Mouse (Mus musculus): ENCODE results near the gene Kcnf1.

Gene Kcnf1

DNA sequence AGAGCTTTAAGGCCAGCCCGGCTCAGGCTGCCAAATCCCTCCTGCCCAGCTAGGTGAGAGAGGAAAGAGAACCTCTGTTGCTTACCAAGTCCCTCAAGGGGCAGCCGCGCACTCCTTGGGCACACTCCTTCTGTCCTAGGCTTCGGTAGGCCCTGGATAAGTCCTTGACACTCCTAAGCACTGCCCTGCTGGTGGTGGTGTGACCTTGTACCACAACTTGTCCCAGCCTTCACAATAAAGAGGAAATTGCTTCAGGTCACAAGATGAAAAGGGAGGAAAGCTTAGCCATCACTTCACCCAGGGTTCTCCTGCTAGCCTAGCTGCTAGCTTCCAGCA lies at the start of gene Kcnf1:
Gene Kcnf1, minus strand, starts transcription at position 132 of the 336 bp plus-strand sequence.
- no peak for DNase-seq

DNA sequence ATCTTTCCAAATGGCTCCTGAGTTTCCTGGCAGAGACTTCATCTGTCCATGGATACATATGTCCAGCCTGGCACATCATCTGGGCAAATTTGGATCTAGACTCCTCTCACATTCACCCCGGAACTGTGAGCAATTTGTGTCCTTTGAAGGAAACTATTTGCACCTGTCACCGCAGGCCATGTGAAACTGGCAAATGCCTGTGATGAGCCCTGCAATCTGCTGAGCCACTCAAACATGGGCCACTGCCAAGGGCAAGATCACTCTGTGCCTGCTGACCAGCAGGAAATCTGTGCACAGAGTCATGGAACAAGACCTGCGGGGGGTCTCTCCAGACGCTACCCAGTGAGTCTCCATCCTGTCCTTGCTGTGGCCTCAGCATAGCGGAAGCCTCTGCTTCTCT lies 48.3 kb upstream of the Kcnf1 start:
- no peak for DNase-seq

DNA sequence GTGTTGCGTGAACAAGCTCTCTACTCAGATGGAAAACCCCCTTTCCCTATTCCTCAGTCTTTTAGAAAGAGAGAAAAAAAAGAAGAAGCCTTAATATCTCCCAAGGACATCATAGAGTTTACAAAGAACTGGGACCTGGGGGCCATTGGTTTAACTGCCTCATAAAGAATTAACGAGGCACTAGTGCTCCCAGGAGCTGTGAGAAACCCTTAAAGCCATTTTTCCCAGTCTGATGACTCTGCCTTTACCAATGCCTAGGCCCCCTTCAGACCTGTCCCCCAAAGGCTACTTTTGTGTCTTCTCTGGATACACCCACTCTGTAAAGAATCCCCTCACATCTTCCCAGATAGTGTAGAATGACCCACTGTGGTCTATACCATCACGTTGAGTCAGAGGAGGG lies 46.4 kb upstream of the Kcnf1 start:
- DNase-seq: no peak

DNA sequence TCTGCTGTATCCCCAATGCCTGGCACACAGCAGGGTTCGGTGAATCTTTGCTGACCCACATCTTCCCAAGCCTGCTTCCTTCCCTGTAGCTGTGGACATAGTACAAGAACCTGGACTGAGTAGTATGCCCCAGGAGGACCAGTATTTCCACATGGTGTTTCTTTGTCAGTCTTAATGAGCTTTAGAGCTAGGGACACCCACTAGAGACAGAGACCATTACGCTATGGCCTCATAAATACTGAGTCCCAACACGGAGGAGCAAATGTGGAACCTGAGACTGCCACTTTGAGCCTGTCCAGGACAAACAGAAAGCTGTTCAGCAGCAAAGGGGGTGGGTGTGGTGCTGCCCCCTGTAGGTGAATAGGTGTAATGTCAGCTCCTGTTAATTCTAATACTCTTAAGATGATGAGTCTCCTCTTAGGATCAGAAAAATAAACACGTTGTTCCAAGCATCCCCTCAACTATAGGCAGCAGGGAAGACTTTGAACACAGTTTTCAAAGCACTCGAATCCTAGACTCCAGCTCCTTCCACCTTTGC lies 45.3 kb upstream of the Kcnf1 start:
- DNase-seq: no peak

DNA sequence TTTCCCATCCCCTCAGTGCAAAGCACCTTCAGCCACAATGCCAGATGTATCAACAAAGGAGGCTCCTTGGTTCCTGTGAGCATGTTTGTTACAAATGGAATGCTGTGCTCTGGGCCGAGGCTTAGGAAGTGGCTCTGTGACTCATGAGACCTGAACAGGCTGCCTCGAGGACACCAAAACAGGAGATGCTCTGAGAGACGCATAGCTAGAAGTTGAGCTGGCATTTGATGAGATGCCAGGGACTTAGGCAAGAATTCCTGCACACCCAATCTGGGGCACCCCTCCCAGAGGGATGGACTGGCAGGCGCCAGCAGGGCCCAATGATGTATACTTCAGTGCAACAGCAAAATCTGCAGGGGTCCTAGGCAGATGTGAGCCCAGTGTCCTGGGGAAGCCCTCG lies 43.9 kb upstream of the Kcnf1 start:
- DNase-seq: no peak

DNA sequence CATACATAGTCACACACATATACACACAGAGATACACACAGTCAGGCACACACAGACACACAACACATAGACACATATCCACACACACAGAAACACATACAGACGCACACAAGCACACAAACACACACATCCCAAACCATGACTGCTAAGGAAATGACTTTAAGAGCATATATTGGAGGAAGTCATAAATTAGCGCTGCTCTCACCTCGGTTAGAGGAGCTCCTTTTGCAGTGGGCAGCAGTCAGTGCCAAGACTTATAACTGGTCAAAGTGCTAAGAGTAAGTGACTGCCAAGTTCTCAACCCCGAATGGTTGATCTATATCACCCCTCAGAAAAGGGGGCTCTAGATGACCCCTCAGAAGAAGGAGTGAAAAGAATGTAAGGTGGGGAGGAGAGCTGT lies 42.4 kb upstream of the Kcnf1 start:
- DNase-seq: no peak

DNA sequence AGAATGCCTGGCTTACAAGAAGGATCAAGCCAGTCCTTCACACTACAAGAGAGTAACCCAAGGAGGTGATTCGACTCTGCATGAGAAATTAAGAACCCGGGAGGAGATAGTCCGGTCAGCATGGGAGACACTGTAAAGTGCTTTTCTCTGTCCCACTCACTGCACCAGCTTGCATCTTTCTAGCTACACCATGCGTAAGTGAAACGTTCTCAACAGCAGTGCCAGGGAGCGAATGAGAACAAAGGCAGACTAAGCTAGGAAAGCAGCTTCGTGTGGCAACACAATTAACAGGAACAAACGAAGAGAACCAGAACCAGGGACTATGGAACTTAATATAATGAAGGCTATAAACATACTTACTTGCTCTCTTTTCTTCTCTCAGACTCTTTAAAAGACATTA lies 41.7 kb upstream of the Kcnf1 start:
- DNase-seq: no peak

DNA sequence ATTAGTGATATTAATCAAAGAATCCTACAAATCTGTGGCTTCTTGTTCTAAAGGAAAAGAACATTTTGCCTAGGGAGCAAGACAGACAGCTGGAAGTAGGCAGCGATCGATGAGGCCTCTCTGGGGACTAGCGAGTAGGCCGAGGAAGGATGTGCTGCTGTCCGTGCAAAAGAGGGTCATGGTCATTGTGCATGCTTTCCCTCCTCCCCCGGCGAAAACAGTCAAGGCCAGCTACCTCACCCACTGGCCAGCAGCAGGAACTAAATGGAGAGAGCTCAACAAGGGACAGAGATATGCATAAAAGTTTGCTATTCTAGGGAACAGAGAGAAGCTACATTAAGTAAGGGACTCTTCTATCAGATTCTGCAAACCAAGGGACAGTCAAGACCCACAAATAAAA lies 39.1 kb upstream of the Kcnf1 start:
- no peak for DNase-seq

DNA sequence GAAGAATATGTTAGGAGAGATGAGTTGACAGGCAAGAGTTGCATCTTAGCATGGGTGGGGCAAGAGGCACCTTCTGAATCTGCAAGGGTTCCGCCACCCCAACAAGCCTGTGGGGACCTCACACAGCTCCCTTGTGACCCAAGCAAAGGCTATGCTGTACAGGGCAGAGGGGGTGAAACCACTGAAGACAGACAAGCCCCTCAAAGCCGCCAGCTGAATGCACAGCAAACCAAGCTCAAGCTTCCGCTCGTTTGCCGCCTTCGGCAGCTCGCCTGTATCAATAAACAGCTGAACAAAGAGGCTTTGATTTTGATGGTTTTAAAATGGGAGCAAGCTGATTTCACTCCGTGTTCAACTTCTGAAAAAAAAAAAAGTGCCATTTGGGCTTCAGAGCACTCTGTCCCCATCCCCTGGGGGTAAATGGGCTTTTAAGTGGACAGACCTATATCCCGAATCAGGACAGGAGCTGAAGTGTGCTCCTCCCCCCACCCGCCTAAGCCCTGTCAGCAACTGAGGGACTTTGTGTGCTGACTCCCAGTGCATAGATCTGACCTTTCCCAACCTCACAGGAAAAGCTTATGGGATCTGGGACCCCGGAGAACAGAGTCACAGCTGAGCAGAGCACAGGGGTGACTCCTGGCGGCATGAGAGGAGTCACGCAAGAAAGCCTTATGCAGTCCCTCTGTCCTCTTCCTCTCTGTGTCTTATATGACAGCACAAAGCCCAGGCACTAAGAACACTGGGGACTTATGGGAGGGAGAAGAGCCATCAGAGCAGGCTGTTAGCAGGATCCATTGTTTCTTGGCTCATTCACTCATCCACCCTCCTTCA lies 26.0 kb upstream of the Kcnf1 start:
- DNase-seq: no peak

DNA sequence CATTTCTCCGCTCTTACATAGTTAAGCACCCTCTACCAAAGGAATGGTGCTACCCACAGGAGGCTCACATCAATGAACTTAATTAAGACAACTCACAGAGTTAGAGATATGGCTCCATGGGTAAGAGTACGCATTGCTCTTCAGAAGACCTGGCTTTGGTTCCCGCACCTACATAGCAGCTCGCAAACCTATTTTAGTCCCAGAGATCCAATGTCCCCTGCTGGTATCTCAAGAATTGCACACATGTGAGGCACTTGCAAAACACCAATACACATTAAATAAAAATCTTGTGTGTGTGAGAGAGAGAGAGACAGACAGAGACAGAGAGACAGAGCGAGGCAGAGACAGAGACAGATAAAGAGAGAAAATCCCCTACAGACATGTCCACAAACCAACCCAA lies 21.9 kb upstream of the Kcnf1 start:
- DNase-seq: no peak

DNA sequence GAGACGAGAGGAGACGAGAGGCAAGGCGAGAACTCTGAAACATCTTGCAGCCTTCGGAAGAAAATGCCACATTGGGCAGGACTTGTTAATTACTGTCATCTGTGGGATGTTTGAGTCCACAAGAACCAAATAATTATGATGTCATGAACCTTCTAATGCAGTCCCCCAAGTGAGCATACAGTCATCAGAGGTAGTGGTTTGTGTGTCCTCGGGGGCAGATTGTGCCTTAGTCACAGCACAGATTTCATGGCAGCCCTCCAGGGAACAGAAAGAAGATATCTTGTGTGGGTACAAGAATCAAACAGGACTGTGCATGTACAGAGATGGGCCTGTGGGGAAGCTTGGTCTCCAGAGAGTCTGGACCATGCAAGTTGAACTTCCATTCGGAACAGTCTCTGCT lies 17.5 kb upstream of the Kcnf1 start:
- no peak for DNase-seq

DNA sequence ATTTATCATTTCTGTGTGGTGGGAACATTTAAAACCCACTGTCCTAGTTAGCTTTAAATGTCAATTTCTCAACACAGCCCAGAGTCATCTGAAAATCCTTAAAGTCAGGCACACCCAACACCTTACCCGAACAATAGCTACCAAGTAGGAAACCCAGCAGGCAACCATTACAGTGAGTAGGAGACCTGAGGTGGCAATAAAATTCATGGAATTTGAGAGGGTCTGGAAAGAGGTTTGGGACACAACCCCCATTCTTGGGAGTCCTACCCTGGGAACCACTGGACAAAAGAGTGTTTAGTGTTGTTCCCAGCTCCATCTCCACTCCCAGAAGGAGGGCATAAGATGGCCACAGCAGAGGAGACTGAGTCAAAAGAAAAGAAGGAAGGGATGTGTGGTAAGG lies 16.6 kb upstream of the Kcnf1 start:
- no peak for DNase-seq

DNA sequence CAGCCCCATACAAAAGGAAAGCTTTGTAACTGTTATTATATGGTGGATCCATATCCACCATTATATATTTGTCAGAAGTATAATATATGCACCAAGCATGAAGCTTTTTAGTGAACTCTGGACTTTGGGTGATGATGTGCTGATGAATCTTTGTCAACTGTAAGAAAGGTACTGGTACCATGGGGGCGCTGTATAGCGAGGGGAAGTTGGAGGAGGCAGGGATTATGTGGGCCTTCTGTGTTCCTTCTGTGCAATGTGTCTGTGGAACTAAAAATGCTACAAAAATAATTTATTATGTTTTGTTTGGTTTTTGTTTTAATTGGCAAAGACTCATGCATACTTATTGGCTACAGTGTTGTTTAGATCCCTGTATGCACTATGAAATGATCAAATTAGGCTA lies 16.2 kb upstream of the Kcnf1 start:
- no peak for DNase-seq

DNA sequence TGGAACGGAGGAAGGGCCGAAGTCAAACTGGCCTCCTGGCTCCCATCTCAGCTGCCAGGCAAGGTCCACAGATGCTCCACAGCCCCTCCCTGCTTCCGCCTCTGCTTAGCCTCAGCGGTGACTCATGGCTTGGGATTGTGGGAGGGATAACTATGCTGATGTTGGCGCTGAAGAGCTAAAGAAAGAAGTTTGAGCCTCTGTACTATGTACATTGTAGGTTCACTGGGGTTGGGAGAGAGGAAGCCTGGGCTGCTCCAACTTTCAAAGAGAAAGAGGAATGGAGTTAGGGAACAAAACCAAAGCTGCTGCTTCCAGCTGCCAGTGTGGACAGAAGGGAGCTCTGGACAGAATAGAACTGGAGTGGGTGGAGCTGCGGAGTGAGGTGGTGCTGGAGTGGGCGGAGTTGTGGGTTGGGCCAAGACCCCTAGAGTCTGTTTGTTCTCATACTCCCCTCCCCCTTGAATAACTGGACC lies 7.7 kb upstream of the Kcnf1 start:
- peak; percentile 28 for DNase-seq

DNA sequence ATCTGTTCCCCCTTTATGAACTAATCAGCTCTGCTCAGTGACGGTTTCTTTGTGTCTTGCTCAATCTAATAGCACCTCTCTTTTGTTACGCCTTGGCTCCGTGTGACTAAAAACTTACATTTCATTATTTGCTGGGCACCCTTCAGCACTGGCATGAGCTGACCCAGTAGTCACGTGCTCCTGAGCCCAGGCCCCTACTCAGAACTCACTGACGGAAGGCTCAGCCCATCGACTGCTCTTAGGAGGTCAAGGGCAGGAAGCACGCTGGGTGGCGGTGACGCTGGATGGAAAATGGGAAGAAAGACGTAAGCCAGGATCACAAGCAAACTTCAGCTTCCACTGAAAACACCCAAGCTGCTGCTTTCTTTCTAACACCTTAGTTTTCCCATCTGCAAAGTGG lies 7.1 kb upstream of the Kcnf1 start:
- no peak for DNase-seq

DNA sequence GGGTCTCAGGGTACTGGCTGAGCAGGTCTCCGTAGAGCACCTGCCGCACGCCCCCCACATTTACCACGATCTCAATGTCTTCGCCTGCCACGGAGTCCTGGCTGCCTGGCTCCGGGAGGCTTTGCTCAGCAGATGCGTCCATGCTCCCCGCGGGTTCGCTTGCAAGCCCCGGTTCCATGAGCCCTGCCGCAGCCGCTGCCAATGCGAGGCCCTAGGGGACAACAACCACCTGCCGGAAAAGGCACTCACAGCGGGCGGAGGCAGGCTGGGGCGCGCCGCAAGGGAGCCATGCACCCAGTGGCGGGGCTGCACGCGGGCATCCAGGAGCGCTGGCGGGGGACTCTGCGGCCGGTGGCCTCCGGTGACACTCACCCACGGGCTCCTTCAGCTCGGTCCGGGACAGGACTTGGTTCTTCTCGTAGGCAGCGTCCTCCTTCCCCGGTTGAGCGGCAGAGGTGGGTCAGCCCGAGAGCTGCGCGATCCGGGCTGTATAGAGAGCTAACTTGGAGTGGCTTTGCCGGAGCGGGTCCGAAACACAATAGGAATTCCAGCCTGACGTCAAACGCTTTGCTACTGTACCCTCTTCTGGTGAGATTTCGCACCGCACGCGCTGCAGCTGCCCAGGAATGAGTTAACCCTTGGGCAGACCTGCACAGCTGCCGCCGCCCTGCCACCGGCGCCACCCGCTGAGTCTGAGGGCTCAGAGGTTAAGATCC lies 489 bp downstream of the Kcnf1 start:
- peak; percentile 50 for DNase-seq

DNA sequence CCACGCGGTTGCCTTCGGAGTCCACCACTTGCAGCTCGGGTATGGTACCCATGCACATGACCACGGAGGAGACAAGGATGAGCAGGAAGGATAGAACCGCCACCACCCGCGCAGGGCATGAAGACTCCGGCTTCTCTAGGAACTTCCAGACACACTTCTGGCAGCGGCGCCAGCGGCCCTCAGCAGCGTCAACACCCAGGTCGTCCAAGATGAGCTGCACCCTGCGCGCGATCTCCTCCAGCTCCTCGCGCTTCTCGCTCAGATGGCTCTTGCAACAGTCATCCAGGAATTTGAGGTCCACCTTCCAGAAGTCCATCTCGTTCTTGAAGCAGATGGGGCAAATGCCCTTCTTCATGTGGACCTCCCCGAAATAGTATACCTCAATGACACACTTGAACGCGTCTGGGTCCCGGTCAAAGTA lies 1.1 kb downstream of the Kcnf1 start:
- DNase-seq: no peak

DNA sequence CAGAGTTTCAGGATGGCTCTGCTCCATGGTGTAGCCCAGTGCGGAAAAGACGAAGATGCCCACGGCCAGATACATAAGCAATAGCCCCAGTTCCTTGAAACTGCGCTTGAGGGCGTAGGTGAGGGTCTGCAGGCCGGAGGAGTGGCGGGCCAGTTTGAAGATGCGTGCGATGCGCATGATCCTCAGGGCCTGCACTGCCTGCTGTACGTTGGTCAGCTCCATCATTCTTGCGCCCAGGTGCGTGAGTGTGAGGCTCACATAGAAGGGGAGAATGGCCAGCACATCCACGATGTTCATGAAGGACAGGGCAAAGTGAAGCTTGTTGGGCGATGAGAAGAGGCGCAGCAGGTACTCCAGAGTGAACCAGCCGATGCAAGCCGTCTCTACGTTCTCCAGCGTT lies 1.6 kb downstream of the Kcnf1 start:
- DNase-seq: no peak

DNA sequence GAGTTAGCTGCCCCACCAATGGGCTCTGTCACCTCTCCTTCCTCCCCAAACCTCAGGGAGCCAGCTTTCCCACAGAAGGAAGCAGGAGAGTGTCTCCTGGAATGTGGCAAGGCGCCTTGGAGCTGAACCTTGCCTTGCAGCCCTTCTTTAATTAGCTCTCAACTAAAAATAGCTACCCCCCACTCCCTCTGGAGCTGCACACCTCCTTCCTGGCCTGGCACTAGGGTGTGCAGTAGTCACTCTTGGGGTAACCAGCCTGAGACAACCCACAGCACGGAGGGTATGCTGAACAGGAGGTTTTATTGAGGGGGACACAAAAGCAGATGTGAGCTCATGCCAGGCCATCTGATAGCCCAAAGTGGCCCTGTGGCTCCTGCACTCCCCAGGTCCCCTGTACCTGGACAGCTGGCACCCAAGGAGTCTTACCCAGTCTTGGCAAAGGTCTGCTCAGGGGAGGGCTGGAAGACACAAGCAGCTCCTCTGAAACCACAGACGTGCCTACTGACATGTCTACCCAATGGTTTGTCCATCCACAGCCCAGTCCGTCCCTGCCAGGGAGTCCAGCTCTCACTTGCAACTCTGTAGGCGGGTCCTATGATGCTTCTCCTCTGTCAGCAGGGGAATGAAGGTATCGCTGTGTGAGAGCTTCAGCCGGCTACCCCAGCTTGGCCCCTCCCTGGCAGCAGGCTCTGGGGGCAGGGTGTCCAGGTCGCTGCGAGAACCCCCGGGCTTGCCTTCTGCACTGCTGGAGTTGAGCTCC lies 2.4 kb downstream of the Kcnf1 start:
- no peak for DNase-seq

DNA sequence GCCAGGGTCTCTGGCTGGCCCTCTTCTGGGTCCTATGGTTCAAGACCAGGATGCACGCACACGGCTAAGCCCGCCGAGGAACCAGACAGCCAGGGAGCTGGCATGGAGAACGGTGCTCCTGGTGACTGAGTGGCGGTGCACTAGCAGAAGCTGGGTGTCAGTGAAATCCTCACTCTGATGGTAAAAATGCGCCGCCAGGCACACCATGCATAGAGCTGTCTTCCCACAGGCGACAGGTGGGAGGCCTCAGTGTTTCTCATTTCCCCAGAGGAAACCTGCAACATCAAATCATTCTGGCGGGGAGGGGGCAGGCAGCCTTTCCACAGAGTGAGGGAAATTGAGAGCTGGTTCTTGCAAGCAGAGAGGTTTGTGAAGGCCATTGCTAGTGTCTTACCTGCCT lies 6.3 kb downstream of the Kcnf1 start:
- DNase-seq: no peak

DNA sequence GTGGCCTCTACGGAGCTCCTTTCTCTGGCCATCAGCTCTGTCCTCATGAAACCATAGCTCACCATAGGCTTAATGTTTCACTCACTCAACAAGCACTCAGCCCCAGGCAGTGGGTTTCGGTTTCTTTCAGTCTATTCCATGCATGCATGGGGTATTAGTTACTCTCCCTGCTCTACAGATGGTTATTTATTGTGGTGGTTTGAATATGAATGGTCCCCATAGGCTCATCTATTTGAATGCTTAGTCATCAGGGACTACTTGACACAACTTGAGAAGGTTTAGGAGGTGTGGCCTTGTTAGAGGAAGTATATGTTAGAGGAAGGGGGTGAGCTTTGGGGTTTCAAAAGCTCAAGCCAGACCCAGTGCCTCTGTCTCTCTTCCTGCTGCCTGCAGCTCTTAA lies 10.6 kb downstream of the Kcnf1 start:
- DNase-seq: no peak

DNA sequence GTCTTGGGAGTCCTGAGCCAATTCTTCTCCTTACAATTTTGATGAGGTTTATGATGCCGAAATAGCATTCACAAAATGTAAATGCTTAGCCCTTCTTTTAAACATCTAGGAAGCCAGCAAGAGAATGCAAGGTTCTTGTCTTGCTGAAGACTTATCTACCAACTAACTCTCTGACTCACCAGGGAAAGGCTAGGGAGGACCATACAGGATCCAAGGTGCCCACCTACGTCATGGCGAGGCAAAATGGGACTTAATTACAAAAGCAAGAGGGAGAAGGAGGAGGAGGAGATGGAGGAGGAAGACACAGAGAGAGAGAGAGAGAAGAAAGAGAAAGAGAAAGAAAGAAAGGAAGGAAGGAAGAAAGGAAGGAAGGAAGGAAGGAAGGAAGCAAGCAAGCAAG lies 12.7 kb downstream of the Kcnf1 start:
- DNase-seq: no peak

DNA sequence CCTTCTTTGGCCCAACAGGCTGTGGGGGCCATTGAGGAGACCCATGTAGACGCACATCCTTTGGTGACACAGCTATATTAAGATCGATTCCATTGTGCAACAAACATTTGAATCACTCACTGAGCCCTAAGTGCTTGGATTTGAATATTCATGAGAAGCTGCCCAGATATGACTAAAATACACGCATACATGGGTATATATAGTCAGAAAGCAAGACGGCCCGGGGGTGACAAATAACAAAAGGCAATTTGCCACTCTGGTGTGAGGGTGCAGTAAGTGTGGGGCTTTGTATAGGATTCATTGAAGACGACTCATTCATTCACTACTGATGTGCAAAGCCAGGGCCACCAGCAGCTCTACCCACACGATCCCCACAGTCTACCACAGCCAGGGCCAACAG lies 17.1 kb downstream of the Kcnf1 start:
- DNase-seq: no peak

DNA sequence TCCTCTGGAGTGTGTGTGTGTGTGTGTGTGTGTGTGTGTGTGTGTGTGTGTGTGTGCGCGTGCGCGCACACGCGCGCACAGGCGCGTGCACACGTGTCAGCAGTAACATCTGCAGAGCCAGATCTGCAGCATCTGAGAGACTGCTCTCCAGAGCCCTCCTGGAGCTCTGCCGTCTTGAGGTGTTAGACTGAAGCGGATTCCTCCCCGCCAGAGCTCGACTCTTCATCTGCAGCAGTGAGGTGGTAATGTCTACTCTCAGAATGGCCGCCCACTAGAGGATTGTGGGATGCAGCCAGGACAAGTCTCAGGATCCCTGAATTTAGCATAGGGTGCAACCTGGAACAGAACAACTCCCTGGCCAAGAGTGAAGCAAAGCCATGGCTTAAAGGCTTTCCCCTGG lies 19.1 kb downstream of the Kcnf1 start:
- no peak for DNase-seq

Data from kidney, postnatal 14 days (tissue).